Mouse (Mus musculus) cerebellum, adult 2 months (tissue): ENCODE measurements around the gene Tbc1d13.

Source experiments
- CTCF ChIP-seq: fragments of 200-500 bp; IDR thresholded peaks from 2 replicates; pipeline ENCODE4 v1.5.1; 2011; ENCODE audit warnings: low read depth, mild to moderate bottlenecking, control low read depth, low read length, moderate library complexity, borderline replicate concordance; ENCODE audit not compliant: insufficient read depth
- POLR2A ChIP-seq: fragments of 200-500 bp; IDR thresholded peaks from 2 replicates; pipeline ENCODE4 v1.6.1; 2011; ENCODE audit warnings: low read length, control low read depth, borderline replicate concordance; ENCODE audit not compliant: insufficient read depth

DNA sequence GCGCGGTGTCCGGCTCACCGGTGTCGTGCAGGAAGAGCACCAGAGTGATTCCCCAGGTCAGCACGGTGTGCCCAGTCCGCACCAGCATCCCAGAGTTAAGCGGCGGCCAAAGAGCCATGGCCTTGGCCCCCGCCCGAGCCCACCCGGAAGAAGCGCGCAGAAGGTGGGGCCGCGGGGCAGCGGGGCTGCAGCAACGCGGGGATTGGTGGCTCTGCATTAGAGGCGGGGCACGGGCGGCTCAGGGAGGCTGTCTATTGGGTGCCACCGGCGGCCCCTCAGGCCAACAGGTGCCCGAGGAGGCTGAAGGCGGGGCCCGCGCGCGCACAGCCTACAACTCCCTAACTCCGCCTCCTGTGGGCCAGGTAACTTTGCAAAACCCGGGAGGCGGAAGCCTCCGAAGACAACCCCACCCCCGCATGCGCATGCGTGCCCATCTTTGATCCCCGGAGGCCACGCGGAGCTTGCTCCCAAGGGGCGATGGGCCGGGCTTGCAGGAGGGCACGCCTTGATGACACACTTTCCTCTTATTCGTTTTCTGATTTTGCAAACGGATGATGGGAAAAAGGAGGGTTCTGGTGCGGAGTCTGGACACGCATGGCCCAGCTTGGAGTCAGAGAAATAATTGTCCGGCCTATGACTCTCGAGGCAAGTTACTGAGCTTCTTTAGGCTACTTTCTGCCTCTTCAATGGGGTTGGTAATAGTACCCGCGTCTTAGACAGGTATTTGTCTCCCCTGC lies 39.9 kb upstream of the Tbc1d13 start, which contains the start of gene Zdhhc12:
- TF ChIP-seq CTCF (no peak), POLR2A (peak; percentile 32; the same call in 1 of the 2 replicates)
